Mouse (Mus musculus) embryonic fibroblast, embryonic 13.5 days (primary cell): ENCODE measurements at regions not wholly inside any gene's neighbourhood (a gene's known extent, or its start where the extent isn't known, plus 50 kb on each side); places are given as distances from the start of the nearest gene placed in this dataset.

ENCODE experiments used
- CTCF ChIP-seq: IDR thresholded peaks from 2 replicates; pipeline ENCODE4 v1.5.1; 2011; ENCODE audit warnings: mild to moderate bottlenecking, control low read depth, low read length, moderate library complexity, borderline replicate concordance; ENCODE audit not compliant: insufficient read depth
- POLR2A ChIP-seq: IDR thresholded peaks from 2 replicates; pipeline ENCODE4 v1.6.1; 2011; ENCODE audit warnings: low read depth, mild to moderate bottlenecking, control low read depth, low read length, moderate library complexity

DNA sequence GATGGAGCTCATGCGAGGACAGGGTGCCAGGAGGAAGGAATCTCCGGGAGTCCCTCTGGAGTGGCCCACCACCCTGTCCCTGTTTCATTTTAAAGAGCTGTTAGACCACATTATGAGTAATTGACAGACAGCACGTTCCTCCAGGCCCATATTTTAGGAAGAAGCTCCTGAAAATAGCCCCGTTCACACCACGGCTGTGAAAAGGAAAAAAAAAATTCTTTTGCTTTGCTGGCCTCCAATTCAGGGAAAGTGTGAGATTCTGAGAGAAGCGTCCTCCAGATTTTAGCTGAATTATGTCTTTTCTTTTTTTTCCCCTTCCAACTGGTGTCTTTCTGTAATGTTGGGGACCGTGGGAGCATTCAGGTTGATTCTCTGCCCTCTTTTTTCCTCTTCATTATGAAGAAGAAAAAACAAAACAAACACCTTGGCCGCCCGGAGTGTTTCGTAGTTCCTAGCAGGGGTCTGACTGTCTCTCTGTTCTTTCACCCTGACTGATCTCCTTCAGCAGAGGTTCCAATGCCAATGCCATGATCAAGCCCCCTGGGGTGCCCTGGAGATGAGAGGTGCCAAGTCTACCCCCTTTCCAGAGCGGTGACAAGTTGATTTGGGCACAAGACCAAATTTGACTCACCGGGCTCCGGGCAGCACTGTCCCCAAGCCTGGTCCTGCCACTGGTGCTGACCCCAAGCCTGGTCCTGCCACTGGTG lies 277.6 kb upstream of the Sulf2 start:
- TF ChIP-seq POLR2A (no peak), CTCF (no peak)
